Mouse (Mus musculus) right cerebral cortex, postnatal 25 days (tissue): ENCODE measurements around the gene S100a8.

Experiments used
- DNase-seq: peaks from one replicate; pipeline ENCODE4 v3.0.0; 2022

S100a8 gene

DNA sequence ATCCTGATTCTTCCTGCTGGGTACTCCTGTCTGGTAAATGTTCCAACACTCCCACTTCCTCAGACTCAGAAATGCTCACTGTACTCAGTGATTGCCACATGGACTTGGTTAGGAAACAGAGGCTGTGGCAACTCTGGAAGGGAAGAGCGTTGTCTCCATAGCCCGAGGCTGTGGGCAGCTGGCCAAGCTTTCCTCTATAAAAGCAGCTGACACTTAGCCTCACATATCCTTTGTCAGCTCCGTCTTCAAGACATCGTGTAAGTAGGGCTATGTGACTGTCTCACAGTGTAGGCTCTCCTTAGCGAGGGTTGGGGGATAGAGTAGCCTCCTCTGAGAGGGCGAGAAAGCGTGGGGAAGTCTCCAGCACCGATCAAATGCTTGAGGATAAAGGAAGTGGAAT, at the start of gene S100a8:
S100a8 (plus strand) TSS at position 133 of the 400 bp plus-strand sequence.
- no peak for DNase-seq

DNA sequence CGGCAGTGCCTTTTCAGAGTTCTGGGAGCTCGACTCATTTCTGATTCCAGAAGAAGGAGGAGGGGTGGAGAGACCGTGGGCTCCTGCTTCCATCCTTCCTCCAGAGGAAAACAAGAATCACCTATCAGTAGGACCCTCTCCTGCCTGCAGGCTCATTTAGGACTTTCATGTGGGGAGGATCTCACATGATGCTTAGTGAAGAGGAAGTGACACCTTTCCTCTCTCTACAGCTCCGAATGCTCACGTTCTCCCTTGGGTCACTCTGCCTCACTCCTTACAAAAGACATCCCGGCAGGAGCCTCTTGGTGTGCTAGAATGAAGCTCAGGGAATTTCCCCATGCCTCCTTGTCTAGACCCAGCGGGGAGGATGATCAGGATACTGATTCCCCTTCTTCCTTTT, 47.2 kb upstream of the S100a8 start:
- no peak for DNase-seq

DNA sequence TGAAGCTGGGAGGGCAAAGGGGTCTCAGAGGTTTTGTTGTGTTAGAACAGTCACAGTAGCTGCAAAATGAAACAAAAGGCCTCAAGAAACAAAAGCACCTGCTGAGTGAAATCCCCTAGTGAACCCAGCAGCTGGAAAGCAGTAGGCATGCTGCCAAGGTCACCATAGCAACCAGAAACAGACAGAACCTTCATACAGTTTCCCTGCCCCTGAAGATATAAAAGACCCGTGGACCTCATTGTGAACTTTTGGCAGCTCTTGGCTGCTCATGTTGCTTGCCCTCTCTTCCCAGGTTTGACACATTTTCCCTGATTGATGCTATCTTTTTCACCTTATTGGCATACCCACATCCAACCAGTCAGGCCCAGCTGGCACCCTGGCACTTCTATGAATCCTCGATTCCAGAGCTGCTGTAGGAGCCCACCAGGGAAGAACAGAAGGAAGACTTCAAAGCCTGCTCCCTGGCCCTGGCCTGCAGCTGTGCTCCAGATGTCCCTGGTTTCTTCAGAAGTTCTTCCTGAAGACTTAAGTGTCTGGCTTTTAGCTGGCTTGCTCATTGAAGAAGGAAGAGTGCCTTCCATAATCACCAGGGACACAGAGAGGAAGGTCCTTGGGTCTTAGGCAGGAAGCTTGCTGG, 45.2 kb upstream of the S100a8 start:
- DNase-seq: no peak

DNA sequence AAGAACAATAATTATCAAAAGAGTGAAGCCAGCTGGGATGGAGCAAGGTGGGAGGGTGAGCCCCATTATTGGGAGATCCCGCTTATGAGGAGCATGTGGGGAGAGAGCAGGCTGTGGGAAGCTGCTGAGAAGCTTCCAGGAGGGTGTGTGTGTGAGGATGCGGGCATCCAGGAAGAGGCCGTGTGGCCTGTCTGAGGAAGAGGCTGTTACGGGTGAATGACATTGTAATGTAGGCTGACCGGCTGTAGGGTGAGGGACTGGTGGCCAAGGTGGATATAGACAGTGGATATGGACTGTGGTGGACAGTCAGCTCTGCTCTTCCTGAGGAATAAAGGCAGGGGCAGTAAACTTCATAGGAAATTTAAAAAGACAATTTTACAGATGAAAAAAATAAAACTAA, 43.3 kb upstream of the S100a8 start:
- DNase-seq: no peak

DNA sequence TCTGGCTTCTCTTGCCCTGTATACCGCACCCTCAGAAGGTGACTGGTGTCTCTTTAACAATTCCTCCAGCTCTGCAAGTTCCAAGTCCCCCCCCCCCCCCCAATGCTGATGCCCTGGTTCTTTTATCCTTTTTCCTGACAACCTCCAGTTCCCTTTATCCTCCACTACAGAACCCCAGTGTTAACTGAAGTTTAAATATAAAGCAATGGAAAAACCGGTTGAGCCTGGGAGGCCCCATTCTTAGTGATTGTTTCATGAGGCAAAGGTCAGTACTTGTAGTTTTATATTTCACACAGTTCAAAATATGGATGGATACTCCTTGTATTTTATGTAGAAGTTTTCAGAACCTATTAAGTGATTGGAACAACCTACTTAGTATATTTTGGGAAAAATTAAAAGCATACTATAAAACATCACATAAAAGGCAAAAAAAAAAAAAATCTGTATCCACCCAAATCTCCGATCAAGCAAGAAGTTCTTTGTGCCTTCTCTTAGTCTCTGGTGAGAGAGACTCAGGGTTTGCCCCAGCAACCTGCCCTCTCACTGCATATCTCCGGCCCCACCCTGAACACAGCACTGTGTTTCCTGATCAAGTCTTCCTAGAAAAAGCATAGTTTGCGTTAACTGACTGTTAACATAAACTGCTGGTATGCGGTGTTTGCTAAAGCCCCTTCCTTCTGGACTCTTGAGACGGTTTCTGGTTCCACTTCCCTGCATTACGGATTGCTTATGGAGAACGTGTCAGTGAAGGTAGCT, 42.3 kb upstream of the S100a8 start:
- no peak for DNase-seq

DNA sequence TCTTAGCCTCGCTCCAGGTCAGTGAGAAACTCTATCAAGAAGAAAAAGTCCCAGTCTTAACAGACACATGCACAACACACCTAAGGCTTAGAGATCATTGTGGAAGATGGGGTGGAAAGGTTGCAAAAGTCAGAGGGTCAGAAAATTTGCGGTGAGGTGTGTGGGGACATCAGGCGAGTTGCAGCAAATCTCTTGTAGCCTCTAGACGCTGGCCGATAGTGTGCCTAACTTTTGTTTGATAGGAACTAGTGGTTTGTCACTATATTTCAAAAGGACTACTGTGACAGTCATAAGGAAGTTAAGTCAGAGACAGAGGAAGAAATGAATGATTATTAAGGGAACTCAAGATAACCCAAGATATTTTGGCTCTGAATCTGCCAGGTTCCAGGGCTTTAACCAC, 41.4 kb upstream of the S100a8 start:
- DNase-seq: no peak

DNA sequence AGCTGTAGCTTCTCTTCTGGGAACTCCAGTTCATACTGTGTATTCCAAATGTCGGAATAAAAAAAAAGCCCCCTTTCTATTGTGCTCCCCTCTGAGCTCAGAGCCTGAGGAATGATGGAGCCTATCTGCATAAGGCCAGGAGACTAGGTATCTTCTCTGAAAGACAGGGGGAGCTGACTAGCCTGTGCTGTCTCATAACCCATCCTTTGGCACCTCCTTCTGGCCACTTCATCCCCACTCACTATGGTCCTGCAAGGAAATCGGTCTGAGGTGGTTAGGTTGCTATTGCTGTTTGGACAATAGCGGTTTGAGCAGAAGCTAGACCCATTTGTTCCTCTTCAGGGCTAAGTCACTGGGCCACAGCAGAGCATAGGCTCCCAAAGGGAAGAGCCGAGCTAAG, 41.0 kb upstream of the S100a8 start:
- DNase-seq: no peak

DNA sequence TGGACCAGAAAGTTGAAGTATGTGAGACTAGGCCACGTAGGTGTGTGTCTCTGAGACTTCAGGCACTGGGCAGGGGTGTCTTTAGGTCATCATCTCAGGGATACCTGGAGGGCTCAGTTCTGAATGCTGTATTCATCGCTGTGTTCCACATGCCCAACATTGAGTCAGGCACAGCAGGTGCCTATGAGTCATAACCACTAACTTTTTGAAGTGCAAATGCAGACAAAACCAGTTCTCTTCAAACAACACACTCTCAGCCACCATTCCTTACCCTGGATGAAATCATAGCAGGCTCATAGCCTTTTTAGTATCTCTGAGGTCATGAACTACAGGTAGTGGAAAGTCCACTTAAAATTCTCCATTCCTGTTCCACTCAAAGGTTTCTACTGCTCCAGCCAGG, 39.5 kb upstream of the S100a8 start:
- no peak for DNase-seq

DNA sequence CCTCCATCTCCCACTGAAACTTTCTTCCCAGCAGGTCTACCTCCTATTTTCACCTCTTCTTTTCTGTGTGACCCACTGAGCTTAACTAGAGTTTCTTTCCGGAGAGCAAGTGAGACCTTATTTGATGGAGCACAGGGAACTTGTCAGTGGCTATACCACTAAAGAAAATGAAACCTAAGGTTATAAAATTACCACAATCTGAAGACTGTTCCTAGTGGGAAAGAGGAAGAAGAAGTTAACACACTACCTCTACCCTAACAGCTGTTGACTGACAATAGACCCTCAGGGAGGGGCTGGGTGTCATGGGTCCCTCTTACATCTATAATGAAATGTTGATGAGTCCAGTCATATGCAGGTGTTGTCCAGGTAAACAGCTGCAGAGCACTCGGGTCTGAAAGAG, 36.8 kb upstream of the S100a8 start:
- no peak for DNase-seq

DNA sequence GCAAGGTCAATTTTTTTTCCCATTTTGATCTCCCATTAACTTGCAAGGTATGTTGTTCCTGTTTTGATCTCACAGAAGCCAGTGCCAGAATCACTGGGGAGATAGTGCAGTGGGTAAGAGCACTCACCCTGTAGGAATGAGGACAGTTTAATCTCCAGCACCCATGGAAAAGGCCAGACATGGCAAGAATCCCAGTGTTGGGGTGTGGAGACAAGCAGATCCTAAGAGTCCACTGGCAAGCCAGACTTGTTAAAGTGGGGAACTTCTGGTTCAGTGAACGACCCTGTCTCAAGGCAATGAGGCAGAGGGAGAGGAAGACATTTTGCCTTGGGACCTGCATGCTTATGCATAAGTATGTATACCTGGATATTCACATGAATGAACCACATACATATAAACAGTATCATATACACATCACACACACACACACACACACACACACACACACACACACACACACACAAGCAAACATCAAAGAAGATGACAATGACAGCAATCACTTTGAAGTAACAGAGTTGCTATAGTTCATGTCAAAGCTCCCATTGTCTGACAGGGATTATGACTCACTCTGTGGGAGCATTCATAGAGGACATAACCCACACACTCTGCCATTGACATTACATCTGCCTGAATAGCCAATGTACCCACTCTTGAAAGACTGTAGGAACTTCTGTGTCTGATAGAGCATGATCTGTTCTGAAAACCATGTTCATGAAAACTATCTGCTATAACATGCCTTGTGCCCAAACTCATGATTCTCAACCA, 30.1 kb upstream of the S100a8 start:
- DNase-seq: no peak

DNA sequence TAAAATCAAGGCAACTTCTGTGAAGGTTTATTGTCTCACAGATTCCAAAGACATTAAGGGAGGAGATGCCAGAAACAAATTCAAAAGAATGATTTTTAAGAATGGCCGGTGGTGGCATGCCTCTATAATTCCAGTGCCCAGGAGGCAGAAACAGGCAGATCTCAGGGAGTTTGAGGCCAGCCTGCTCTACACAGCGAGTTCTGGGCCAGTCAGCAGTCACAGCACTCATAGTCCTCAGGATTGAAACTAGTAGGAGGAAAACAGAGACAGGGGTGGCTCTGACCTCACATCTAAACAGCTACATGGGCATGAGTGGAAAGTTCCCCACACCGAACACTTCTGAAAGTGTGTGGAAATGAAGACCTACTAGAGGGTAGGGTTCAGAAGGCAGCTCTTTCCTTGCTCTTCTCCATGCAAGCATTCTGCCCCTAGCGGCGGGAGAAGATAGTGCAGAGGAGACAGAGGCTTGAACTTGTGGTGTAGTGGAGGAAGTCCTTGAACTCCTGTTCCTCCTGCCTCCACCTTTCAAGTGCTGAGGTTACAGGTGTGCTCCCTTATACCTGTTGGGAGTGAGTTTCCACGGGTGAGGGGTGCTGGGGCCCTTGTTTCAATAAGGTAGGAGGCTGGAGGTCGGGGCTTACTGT, 29.1 kb upstream of the S100a8 start:
- DNase-seq: no peak

DNA sequence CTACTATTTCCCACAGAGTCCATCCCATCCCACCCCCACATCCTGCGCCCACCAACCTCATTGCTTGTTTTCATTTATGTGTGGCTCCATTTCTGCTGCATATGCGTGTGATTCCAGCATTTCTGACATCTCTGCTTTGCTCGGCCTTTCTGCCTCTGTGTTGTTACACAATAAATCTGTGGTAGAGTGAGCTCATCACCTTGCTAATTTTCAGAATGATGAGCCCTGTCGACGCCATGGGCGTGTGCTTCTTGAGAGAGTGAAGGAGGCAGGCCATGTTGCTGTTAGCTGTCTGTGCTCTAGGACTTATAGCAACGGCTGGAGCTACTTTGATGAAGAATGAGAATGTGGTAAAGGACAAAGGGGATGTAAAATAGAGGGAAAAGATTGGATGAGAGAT, 27.8 kb upstream of the S100a8 start:
- DNase-seq: no peak

DNA sequence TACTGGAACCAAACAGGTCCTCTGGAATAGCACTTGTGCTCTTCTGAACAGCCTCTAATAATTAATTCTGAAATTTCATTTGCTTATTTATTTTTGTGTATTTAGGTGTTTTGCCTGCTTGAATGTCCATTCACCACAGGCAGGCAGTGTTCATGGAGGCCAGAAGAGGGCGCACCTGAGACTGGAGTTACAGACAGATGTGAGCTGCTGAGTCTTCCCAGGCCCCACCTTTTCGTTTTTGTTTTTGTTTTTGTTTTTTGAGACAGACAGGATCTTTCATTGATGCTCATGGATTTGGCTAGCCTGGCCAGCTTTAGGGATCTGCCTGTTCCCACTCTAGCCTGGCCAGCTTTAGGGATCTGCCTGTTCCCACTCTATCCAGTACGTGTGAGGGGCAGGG, 24.6 kb upstream of the S100a8 start:
- no peak for DNase-seq

DNA sequence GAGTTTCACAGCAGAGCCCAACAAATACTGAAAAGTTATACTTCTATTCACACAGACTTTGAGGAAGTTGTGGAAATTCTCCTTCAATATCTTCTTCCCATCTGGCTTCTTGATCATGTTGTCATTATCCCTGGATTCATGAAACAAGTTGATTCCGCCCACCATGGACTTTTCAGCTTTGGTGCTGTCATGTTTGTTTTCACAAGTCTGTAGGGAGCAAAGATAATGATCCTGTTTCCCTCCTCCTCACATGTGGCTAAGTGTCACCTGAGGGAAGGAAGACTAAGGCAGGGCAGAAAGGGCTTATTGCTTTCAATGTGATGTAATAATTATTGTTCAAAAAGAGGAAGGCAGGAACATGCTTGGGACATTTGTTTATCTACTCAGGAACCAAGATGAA, 21.5 kb upstream of the S100a8 start:
- no peak for DNase-seq

DNA sequence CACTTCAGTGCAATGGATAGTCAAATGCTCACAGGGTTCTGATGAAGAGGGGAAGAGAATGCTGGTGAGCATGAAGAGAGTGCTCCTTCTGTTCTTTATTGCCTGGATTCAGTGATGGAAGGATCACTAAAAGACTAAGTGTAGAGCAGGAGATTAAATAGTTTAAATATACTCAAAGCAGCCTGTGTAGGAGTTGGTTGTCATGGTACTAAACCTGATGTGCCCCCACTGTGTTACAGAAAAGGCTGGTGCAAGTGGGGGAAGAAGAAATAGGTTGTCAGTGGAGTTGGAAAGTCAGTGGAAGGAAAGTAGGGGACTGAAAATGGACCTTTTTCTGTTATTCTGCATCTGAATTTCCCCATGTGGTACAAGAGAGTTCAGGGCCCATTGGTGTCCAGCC, 19.8 kb upstream of the S100a8 start:
- DNase-seq: no peak

DNA sequence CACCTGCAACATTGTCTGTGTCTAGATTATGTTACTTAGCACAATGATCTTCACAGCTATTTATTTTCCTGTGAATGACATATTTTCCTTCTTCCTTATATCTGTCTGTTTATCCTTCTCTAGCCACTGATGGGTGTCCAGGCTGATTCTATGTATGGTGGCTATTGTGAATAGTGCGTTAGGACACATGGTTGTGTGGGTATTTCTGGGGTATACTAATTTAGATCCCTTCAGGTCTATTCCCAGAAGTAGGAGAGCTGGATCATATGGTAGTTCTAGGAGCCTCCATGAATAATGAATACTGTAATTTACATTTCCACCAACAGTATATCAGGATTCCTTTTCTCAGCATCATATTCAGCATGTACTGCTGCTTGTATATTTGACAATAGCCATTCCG, 18.9 kb upstream of the S100a8 start:
- no peak for DNase-seq

DNA sequence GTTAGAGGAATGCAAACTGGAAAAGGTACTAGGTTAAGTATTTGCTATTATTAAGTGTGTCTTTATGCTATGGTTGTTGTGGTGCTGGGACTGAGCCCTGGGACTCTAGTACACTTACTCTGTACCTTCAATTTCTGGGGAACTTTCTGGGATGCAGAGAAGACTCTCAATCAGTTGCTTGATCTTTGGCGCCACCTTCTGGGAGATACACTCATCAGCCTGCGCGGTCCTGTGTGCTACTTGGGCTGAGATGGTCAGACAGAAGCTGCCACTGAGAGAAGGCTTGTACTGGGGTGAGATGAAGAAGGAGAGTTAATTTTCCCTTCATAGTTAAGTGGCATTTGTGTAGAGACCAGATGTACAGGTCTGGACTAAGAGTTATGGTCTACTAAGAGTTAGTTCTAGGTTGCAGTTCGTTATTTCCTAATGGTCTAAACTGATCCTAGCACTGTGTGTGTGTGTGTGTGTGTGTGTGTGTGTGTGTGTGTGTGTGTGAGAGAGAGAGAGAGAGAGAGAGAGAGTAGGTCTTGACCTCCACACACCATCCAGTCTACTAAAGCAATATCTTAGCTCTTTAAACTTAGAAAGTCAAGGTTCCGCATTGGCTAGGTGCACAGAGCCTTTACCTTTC, 15.8 kb upstream of the S100a8 start:
- DNase-seq: peak; percentile 77

DNA sequence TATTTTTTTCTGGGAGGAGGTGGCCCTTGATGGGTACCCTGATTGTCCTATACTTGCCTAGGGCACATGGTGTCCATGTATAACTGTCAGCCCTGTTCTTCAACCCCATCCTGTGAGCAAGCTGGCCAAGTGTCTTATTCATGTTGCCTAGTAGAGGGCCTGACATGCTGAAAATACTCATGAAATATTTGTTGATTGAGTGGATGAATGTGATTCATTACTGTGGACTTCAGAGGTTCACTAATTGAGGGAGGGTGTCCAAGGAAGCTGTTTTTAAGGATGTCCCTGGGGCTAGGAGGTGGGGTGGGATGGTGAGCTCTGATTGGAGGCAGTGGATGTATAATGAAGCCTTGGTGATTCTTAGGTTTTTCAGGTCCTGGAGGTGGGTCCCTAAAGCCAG, 15.1 kb upstream of the S100a8 start, which contains the start of gene S100a7a:
S100a7a (plus strand) TSS at position 301 of the 400 bp plus-strand sequence.
- DNase-seq: no peak

DNA sequence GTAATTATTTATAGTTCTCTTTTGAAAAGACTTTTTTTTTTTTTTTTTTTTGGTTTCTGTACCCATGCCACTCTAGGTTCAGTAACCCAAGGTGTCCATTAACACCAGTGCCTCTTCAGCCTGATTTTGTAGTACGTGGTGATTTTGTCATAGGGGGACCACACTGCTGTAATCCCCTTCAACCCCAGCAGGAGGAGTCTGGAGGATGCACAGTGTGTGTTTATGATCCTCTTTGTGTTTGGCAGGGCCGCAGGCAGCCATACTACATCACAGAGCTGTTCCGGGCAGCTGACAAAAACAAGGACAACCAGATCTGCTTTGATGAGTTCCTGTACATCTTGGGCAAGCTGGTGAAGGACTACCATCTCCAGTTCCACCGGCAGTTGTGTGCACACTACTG, 11.4 kb upstream of the S100a8 start:
- DNase-seq: no peak

DNA sequence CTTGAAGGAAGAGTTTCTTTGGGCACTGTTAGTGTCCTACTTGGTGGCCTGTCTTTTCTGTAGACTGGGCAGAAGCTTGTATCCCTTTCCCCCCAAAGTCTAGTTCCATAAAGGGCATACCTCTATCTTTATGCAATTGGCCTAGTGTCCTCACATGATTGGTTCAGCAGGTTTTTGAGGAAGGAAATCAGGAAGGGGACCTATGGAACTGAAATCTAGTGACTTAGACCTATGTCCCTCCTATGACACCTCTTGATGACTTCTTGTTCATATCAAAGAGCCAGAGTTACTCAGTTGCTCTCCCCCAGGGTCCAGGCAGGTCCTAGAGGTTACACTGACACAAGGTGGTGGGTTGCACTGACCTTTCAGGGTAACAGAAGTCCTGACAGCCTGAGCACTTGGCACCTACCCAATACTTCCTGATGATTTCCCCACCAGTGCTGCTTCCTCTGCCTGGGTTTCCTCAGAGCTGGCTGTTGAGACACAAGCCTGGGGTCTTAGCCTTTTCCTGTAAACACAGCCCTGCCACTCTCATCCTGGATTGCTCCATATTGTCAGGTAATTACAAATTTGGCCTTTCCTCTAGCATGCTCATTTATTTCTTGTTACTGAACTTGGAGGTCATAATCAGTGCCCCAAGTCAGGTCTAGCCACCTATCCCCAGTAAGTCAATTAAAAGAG, 9.3 kb upstream of the S100a8 start:
- DNase-seq: no peak

DNA sequence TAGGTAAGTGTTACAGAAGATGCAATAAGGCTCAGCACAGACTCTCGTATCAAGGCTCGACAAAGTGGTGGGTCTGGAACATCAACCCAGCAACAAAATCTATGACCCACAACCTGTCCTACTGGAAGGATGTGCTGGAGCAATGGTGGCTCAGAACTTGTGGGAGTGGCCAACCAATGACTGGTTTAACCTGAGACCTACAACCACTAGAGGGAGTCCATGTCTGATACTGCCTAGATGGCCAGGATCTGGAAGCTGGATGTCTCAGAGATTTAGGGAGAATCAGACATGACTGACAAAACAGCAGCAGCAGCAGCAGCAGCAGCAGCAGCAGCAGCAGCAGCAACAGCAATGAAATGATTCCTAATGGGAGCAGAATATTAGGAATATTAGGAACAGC, 4.6 kb upstream of the S100a8 start:
- DNase-seq: no peak

DNA sequence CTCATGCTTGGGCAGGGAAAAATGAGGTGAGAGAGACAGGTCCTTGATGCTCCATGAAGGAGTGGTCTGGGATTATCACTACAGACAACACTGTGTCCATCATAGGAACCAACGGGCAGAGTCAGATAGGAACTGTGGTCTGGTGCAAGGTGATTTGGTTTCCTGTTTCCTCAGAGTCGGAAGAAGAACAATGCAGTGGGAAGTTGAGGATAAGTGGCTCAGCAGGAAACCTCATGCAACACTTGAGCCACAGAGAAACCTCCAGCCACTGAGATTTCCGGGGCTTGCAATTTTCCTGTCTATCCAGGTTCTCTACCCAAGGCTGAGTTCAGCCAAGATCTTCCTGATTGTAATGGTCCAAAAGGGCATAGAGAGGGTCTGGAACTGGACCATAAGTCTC, 9.9 kb downstream of the S100a8 start:
- DNase-seq: no peak

DNA sequence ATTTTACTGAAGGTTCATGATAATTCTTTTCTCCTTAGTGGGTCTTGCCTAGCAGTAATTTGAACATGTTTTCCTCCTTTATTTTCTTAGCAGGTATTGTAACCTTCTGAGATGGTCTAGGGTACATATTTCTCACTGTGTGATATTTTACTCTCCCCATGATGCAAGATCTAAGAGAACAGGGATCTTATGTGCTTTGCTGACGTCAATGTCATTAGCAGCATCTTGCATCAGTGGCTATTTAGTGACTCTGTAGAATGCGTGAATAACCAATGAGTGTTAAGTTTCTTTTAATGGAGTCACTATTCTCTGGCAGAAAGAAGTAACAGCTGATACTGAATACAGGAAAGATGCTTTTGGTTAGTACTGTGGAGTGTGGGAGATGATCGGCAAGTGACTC, 15.2 kb downstream of the S100a8 start:
- no peak for DNase-seq
